Mouse (Mus musculus): Measurements from ENCODE around the gene Ppp1r3f.

Ppp1r3f gene

DNA sequence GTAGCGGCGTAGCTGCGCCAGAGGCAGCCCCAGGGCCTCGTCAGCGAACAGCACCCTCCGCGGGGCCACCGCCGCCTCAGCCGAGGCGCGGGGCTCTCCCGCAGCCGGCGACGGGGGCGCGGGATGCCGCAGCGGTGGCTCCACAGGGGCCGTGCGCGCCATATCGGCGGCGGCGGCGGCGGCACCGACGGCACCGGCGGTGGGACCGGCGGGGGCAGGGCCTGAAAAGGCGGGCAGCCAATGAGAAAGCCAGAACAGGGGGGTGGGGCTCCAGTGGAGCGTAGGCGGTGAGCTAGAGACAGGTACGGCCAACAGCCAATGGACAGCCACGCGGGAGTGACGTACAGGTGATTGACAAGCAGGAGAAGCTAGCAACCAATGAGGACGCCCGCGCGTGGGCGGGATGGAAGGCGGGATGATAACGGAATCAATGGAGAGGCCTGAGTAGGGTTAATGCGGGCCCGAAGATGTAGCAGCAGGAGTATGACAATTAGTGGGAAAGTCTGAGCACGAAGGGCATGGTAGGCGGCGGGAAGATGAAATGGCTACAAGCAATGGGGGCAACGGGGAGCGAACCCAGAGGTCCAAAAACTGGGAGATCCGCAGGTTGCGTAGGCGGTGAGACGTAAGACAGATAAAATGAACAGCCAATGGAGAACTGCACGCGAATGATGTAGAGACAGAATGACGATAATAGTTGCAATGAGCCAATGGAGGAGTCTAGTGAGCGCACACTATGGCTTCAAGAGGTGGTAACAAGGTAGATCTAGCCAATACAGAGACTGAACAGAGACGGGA is at the start of gene Ppp1r3f:
TSS of gene Ppp1r3f (minus strand) at position 197 of the 798 bp plus-strand sequence.
- DNase-seq (ENCODE audit: low spot score), result peak; percentile 94

GRCm38 (mm10) chrX:7617889-7618551 is 43.9 kb upstream of the Ppp1r3f start:
- no peak for DNase-seq (ENCODE audit: low spot score)

DNA sequence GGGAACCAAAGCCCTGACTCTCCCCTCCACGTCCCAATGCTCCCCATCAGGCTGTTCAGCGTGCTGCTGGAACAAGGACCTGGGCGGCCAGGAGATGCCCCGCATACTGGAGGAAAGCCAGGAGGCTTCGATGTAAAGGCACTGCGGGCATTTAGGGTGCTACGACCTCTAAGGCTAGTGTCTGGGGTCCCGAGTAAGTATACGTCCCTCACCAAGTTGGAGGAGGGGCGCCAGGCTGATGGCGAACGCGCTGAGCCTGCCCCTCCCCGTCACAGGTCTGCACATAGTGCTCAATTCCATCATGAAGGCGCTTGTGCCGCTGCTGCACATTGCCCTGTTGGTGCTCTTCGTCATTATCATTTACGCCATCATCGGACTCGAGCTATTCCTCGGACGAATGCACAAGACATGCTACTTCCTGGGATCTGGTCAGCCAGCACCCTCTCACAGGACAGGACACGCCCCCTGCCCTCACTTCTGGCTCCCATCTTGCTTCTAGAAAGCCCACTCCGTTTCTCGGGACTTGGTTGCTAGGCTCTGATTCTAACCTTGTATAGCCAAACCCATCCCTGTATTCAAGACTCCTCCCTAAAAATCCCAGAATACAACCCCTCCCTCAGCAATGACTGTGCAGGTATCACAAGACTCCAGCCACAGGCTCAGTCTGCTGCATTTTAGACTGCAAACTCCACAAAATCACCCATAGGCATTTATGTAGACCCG is 36.6 kb upstream of the Ppp1r3f start:
- DNase-seq (ENCODE audit: low spot score), result no peak

GRCm38 (mm10) chrX:7610035-7610434 is 36.0 kb upstream of the Ppp1r3f start:
- DNase-seq (ENCODE audit: low spot score), result no peak

DNA sequence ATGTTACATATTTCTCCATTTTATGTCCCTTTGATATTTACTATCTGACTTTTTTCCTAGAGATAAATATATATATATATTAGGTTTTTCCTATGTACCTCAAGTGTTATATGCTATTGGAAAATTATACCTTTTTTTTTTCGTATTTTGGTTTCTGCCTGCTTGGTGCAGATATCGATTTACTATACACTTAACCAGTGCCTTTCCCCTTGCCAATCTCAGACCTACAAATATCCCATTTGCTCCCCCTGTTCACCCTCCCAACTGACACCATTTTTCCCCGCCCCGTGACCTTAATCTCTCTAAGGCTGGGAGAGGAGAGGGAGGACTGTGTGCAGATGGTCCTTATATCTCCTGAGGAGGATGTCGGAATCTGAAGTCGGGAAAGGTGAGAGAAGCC is 32.7 kb upstream of the Ppp1r3f start, which contains the start of gene Cacna1f:
TSS of gene Cacna1f (plus strand) at position 301 of the 400 bp plus-strand sequence.
- DNase-seq (ENCODE audit: low spot score), result no peak

DNA sequence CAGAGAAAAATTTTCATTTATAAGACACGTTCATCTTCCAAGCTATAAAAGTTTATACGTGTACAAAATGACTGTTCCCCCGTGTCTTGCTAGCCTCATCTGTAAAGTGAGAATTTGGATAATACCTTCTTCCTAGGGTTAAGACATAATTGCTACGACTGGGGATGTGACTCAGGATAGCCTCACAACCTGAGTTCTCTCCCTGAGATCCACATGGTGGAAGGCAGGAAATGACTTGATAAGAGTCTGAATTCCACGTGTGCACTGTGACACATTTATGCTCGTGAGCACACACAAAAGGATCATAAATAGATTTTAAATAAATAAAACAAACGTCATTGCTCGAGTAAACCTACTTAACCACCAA is 31.5 kb upstream of the Ppp1r3f start:
- no peak for DNase-seq (ENCODE audit: low spot score)

DNA sequence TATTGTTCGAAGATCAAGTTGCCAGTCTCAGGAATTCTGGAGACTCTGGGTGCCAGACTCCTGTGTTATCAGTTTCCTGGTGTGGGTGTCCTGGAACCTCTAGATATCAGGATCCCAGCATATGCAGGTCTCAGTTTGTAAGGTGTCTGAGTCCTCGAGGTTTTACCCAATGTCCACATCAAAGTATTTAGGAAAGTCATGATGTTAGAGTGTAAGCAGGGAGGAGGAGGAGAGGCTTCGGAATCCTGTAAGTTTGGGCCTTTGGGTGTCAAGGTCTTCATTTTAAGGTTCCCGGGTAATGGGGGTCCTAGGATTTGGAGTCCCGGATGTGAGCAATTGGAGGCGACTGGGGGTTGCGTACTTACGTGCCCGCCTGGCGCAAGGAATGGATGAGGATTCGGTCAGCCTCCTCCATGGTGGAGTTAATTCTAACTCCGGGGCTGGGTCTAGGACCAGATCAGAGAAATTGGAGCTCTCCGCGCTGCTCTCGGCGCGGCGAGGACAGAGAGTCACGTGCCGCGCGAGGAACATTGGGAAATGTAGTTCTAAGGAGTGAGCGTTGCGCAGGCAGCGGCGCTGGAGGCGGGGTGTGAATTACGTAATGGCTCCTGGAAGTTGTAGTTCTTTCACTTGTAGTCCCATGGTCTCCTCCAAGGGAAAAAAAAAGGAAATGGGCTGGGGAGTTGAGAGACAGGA is 30.9 kb upstream of the Ppp1r3f start, which contains the start of gene Ccdc22:
TSS of gene Ccdc22 (minus strand) at position 639 of the 696 bp plus-strand sequence.
- DNase-seq (ENCODE audit: low spot score), result peak; percentile 86

GRCm38 (mm10) chrX:7604004-7604403 is 29.9 kb upstream of the Ppp1r3f start:
- no peak for DNase-seq (ENCODE audit: low spot score)

DNA sequence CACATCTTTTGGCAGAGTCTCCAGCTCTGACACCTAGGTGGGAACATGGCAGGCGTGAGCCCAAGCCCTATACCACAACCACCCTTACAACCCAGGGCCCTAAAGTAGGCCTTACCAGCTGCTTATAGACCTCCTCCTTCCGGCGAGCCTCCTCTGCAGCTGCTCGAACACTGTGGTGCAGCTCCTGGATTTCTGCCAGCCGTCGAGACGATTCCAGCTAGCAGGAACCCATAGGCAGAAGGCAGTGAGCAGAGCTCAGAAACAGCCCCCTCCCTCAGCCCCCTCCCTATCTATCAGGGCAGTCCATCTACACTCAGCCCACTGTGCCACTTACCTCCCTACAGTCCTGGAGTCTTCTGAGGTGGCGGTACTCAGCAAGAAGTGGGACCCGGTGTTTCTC is 21.3 kb upstream of the Ppp1r3f start:
- DNase-seq (ENCODE audit: low spot score), result no peak

DNA sequence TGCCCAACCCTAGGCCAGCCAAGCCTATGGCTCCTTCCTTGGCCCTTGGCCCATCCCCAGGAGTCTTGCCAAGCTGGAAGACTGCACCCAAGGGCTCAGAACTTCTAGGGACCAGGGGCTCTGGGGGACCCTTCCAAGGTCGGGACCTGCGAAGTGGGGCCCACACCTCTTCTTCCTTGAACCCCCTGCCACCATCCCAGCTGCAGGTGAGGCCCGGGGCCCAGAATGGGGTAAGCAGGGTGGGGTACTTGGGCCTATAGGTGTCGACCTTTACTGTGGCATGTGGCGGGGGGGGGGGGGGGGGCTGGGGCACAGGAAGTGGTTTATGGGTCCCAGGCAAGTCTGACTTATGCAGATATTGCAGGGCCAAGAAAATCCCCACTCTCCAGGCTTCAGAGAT is 12.3 kb upstream of the Ppp1r3f start:
- DNase-seq (ENCODE audit: low spot score), result no peak

DNA sequence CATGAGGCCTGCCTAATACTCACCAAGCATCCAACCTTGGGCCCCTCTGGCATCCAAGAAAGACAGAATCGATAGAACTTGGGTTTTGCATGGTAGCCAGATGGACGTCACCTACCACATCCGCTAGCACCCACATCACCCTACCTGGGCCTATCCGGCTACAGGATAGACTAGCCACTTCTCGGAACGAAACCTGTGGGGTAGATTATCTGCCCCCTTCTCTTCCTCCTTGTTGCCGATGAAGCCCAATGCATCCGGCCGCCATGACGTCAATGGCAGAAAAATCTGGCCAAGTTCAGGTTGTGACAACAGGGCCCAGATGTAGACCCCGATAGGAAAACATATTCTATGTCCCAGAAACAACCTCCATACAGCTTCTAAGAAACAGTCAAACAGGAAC is 9.8 kb upstream of the Ppp1r3f start:
- DNase-seq (ENCODE audit: low spot score), result no peak

GRCm38 (mm10) chrX:7581151-7581550 is 7.1 kb upstream of the Ppp1r3f start:
- no peak for DNase-seq (ENCODE audit: low spot score)

DNA sequence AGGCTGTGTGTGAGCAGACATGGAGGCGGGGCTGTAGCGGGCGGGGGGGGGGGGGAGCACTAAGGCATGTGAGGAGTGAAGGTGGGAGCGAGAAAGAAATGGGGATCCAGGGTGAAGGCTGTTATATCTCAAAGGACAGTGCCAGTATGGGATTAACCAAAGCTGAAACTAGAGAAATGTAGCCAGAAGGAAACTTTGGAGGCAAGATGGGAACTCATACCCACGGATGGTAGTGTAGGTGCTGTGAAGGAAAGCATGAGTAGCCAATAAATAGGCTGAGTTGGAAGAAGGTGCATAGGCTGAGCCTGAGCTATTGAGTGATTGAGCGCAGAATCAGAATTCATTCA is 775 bp upstream of the Ppp1r3f start:
- no peak for DNase-seq (ENCODE audit: low spot score)

DNA sequence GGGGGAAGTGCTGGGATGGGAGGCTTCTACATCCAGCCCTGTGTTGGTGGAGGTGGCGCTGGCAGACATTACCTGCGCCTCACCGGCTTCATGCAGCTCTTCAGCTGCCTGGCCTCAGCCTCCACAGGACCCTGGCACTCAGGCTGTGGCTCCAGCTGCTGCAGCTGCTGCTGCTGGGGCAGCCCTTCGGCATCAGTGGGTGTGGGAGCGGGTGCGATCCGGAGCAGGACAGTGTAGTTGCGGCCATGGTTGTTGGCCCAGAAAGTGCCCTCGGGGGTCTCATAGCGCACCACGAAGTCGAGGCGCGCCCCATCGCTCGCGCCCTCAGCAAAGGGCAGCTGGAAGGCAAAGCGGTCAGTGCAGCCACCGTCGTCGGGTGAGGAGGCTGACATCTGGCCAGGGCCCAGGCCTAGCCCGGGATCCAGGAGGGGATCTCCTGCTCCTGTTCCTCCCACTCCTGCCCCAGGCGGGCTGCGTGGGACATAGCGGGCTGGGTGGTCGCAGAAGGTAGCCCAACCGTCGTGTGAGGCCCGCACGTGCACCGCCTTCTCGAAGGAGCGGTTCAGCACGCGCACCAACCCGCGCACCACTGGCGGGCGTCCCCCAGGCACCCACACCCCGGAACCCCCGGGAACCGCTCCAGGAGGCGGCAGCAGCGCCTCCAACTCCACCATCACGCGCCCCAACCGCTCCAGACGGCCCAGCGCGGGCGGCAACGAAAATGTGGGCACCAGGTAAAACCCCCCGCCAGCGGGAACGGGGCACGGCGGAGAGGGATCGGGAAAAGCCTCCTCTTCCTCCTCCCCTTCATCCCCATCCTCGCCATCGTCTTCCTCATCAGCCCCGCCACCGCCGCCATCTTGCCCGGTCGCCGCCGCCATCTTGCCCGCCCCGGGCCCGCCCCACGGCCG is 652 bp downstream of the Ppp1r3f start, which contains the start of gene Foxp3:
TSS of gene Foxp3 (plus strand) at position 469 of the 911 bp plus-strand sequence.
- DNase-seq (ENCODE audit: low spot score), result peak; percentile 21

DNA sequence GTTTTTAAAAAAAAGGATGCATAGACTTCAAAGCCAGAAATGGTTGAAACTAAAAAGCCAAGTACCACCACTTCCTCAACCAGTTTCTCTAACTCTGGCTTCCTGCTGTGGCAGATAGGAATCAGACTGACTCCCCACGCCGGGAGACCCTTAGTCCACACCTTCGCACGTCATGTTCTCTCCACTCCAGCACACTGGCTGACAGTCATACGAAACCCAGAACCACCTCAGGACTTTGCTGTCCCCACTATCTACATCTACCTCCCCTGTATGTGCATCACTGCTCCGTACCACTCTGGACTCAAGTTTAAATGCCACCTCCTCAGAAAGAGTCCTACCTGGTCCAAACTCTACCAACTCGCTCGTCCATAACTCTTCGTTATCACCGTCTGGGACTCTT is 1.6 kb downstream of the Ppp1r3f start:
- no peak for DNase-seq (ENCODE audit: low spot score)

DNA sequence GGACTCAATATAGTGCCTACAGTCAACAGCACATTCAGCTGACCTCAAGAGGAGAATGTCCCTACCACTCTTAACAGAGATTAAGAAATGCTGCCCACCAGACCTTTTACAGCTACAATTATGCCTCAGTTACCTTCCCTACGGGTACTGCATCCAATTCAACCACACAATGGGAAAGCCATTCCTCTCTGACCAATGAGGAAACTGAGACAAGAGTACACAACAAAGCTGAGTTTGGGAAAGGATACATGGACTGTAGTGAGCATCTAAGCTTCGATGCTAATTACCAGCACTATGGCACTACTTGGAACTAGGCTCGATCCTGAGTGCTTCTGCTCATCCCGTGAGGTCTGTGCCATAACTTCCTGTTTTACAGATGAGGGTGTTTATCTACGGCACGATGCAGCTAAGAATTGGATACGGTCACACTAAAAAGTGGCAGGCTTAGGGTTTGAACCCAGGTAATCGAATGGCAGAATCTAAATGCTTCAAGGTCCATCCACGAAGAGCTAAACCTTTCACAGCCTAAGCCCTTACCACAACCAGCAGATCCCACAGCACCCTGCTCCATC is 2.4 kb downstream of the Ppp1r3f start:
- no peak for DNase-seq (ENCODE audit: low spot score)

- DNase-seq (ENCODE audit: low spot score), result no peak
Observed at GRCm38 (mm10) chrX:7570481-7571175, 3.5 kb downstream of the Ppp1r3f start.

GRCm38 (mm10) chrX:7567491-7567890 is 6.6 kb downstream of the Ppp1r3f start:
- DNase-seq (ENCODE audit: low spot score), result no peak

- DNase-seq (ENCODE audit: low spot score), result no peak
Observed at GRCm38 (mm10) chrX:7566352-7566751, 7.7 kb downstream of the Ppp1r3f start.

DNA sequence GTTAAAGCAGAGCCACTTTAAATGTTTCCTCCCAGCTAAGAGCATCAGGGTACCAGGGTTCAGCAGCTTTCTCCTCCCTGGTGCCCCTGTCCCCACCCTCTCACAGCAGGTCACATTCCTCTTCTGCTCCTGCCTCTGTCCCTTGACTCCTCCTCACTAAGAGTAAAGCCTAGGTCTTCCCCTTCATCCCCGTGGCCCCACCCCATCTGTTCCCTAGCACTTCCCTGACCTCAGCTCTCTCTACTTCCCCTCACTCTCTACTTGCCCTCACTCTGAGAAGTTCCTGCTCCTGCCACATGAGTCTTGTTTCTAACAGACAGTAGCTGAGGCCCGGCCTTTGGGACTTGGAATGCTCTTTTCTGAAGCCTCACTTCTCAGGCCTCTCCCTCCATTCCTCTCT is 11.0 kb downstream of the Ppp1r3f start:
- no peak for DNase-seq (ENCODE audit: low spot score)

All from adipocyte (in vitro differentiated cells).